Mouse (Mus musculus): Measurements from ENCODE around the gene Gm11037. TPM values are rescaled to one million over a fixed set of nuclear protein-coding genes. Genes with fewer than 3 reads are reported as not detected.

Gene Gm11037
- not detected in 2 replicates for polyA plus RNA-seq (2015; fragmentation: Nextera tagmentation; extraction: Ambion mirVana)

DNA sequence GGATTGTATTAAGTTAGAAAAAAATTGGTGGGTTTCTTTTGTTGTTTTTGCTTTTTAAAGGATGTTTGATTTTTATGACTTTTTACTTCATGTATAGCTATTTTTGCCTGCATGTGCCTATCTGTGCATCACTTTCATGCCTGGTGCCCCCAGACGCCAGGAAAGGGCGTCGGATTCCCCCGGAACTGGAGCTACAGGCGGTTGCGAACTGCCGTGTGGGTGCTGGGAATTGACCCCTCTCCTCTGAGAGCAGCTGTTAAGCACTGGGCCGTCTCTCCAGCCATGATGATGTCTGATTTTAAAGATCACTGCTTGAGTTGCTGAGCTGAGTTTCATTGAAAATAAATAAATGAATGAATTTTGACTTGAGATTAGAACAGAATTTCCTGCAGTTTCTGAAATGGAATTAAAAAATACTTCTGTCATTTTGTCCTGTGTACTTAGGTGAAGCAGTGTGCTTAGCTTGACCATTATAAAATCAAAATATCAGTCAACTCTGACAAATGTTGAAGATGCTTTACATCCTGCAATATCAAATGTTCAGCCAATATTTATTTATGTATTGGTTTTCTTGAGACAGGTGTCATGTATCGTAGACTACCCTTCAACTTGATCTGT is at the start of gene Gm11037:
TSS of gene Gm11037 (plus strand) at position 568 of the 618 bp plus-strand sequence.
- Histone ChIP-seq H3K9me3 (no peaks in the 10 kb centered on the region), H3K4me3 (no peak within 1 kb of the TSS), H3K9ac (no peak within 1 kb of the TSS), H3K4me2 (no peak within 1 kb of the TSS), H3K4me1 (peaks cover 21% of the 10 kb centered on the region), H3K27me3 (no peaks in the 10 kb centered on the region), H3K27ac (peak within 1 kb of the TSS; percentile 69), H3K36me3 (no peaks in the 10 kb centered on the region)
- 79% methylated on average over 9 of the region's 9 CpGs for WGBS
- no peak for ATAC-seq (ENCODE audit: borderline replicate concordance, extremely low read depth, low FRiP score, low TSS enrichment)

- no peaks in the 10 kb centered on the region for H3K9me3 ChIP-seq
- peaks cover 8% of the 10 kb centered on the region for H3K4me1 ChIP-seq
- H3K4me3 ChIP-seq = no peak overlapping the region
- no peaks in the 10 kb centered on the region for H3K36me3 ChIP-seq
- no peak for ATAC-seq (ENCODE audit: borderline replicate concordance, extremely low read depth, low FRiP score, low TSS enrichment)
- H3K4me2 ChIP-seq = no peak overlapping the region
- H3K27ac ChIP-seq = no peak overlapping the region
- H3K9ac ChIP-seq = no peak overlapping the region
- no peaks in the 10 kb centered on the region for H3K27me3 ChIP-seq
- WGBS = 78% methylated on average over 4 of the region's 4 CpGs
Measured at GRCm38 (mm10) chr2:131084206-131084605, 49.1 kb upstream of the Gm11037 start.

DNA sequence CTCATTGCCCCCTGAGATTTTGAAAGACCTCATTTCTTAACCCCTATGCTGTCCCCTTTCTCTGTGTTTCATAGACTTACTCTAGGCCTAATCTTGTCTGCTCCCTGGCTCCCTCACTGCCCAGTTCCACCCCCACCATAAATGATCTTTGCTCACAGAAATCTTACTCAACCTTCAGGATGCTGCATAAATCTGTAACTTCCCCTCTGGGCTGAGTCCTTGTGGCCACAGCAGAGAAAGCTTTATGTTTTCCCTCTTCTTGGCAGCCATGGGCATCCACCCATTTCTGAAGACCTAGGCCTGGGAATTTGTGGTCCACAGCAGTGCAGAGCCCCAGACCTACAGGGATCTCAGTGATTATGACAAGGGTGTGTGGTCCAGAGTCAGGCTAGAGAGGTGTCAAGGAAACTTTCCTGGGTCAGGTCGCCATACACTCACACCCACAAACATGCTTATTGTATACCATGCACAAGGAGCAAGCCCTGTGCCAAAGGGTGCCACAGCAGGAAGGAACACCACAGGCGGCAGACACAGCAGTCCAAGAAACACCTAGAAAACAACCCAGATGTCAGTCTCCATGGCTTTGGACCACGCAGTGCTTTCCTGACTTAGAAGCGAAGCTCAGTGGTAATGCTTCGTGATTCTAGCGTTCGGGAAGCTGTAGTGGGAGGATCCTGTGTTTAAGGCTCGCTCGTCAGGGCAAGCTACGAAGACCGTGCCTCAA is 46.5 kb upstream of the Gm11037 start, which contains the start of gene Siglec1:
TSS of gene Siglec1 (minus strand) at position 99 of the 724 bp plus-strand sequence.
- Histone ChIP-seq H3K9ac (no peak within 1 kb of the TSS), H3K9me3 (no peaks in the 10 kb centered on the region), H3K36me3 (no peaks in the 10 kb centered on the region), H3K4me1 (peaks cover 8% of the 10 kb centered on the region), H3K4me3 (no peak within 1 kb of the TSS), H3K4me2 (no peak within 1 kb of the TSS), H3K27me3 (no peaks in the 10 kb centered on the region), H3K27ac (no peak within 1 kb of the TSS)
- no peak for ATAC-seq (ENCODE audit: borderline replicate concordance, extremely low read depth, low FRiP score, low TSS enrichment)
- WGBS = 78% methylated on average over 11 of the region's 11 CpGs

- peaks cover 8% of the 10 kb centered on the region for H3K4me1 ChIP-seq
- no peak overlapping the region for H3K4me2 ChIP-seq
- 58% methylated on average over 4 of the region's 4 CpGs for WGBS
- H3K9ac ChIP-seq = no peak overlapping the region
- H3K4me3 ChIP-seq = no peak overlapping the region
- 0 out of 2 replicates have a peak overlapping the region, but pooled peaks have one; percentile 12 for H3K27ac ChIP-seq
- no peaks in the 10 kb centered on the region for H3K9me3 ChIP-seq
- no peaks in the 10 kb centered on the region for H3K27me3 ChIP-seq
- ATAC-seq (ENCODE audit: borderline replicate concordance, extremely low read depth, low FRiP score, low TSS enrichment) = no peak
- no peaks in the 10 kb centered on the region for H3K36me3 ChIP-seq
Measured at GRCm38 (mm10) chr2:131088581-131088980, 44.7 kb upstream of the Gm11037 start.

- H3K4me2 ChIP-seq = no peak overlapping the region
- H3K4me3 ChIP-seq = no peak overlapping the region
- WGBS = 77% methylated on average over 1 of the region's 1 CpGs
Measured at GRCm38 (mm10) chr2:131089634-131090033, 43.7 kb upstream of the Gm11037 start.

DNA sequence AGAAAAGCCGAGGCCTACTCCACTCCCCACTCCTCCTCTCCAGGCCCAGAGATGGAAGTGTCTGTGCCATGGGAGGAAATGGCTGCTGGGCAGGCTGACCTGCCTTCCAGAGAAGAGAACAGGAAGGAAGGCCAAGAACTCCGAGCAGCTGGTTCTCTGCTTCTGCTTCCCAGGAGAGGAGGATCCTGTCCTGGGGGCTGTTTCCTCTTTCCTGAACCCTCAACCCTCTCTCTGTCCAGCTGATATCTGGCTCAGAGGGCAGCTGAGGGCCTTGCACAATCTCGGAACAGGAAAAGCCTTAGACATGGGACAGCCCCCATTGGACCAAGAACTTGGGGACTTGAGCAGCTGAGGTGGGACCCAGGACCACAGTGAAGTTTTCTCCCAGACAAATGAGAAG is 42.4 kb upstream of the Gm11037 start:
- no peak overlapping the region for H3K4me2 ChIP-seq
- no peak overlapping the region for H3K9ac ChIP-seq
- no peak for ATAC-seq (ENCODE audit: borderline replicate concordance, extremely low read depth, low FRiP score, low TSS enrichment)
- H3K4me1 ChIP-seq = peaks cover 10% of the 10 kb centered on the region
- H3K27me3 ChIP-seq = no peaks in the 10 kb centered on the region
- no peak overlapping the region for H3K4me3 ChIP-seq
- H3K27ac ChIP-seq = no peak overlapping the region
- H3K9me3 ChIP-seq = no peaks in the 10 kb centered on the region
- WGBS = 40% methylated on average over 3 of the region's 3 CpGs
- H3K36me3 ChIP-seq = no peaks in the 10 kb centered on the region

More at GRCm38 (mm10) chr2:131089634-131090033, 43.7 kb upstream of the Gm11037 start:
- H3K9me3 ChIP-seq = no peaks in the 10 kb centered on the region
- ATAC-seq (ENCODE audit: borderline replicate concordance, extremely low read depth, low FRiP score, low TSS enrichment) = no peak
- no peaks in the 10 kb centered on the region for H3K27me3 ChIP-seq
- H3K27ac ChIP-seq = no peak overlapping the region
- H3K9ac ChIP-seq = no peak overlapping the region
- no peaks in the 10 kb centered on the region for H3K36me3 ChIP-seq
- H3K4me1 ChIP-seq = peaks cover 8% of the 10 kb centered on the region

GRCm38 (mm10) chr2:131093577-131093976 is 39.7 kb upstream of the Gm11037 start:
- Histone ChIP-seq H3K27me3 (no peaks in the 10 kb centered on the region), H3K4me1 (peaks cover 19% of the 10 kb centered on the region), H3K27ac (no peak overlapping the region), H3K4me2 (no peak overlapping the region), H3K4me3 (no peak overlapping the region), H3K9ac (no peak overlapping the region), H3K36me3 (no peaks in the 10 kb centered on the region), H3K9me3 (no peaks in the 10 kb centered on the region)
- ATAC-seq (ENCODE audit: borderline replicate concordance, extremely low read depth, low FRiP score, low TSS enrichment) = no peak
- WGBS = 84% methylated on average over 5 of the region's 5 CpGs

- H3K27me3 ChIP-seq = no peaks in the 10 kb centered on the region
- ATAC-seq (ENCODE audit: borderline replicate concordance, extremely low read depth, low FRiP score, low TSS enrichment) = no peak
- H3K36me3 ChIP-seq = no peaks in the 10 kb centered on the region
- no peak overlapping the region for H3K4me3 ChIP-seq
- WGBS = 0% methylated on average over 1 of the region's 1 CpGs
- no peak overlapping the region for H3K4me2 ChIP-seq
- no peak overlapping the region for H3K9ac ChIP-seq
- H3K27ac ChIP-seq = no peak overlapping the region
- peaks cover 12% of the 10 kb centered on the region for H3K4me1 ChIP-seq
- H3K9me3 ChIP-seq = no peaks in the 10 kb centered on the region
Measured at GRCm38 (mm10) chr2:131094823-131095222, 38.5 kb upstream of the Gm11037 start.

DNA sequence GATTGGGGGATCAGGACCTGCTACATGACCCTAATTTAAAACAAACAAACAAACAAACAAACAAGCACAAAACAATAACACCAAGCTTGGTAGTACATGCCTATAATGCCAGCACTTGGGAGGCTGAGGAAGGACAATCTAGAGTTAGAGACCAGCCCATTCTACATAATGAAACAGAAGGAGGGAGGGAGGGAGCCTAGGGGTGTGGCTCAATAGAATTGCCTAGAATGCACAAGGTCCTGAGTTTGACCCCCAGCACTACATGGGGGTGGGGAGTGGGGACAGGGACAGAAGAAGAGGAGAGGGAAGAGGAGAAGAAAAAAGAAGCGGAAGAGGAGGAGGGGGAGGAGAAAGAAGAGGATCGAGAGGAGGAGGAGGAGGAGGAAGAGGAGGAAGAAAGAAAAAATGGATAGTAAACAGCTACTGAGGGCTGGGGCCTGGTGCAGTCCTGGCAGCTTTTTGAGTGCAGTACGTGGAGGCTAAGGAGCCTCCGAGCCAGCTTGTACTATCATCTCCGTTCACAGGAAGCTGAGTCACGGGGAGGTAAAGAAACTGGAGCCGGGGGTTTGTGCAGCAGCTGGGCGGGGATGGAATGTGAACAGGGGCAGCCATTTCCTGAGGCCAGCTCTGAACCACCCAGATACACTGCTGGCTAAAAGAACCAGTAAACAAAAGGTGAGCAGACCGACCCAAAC is 37.0 kb upstream of the Gm11037 start:
- Histone ChIP-seq H3K9ac (no peak overlapping the region), H3K4me1 (peaks cover 12% of the 10 kb centered on the region), H3K27me3 (no peaks in the 10 kb centered on the region), H3K4me2 (peak overlapping the region; percentile 46), H3K27ac (peak overlapping the region; percentile 88), H3K36me3 (no peaks in the 10 kb centered on the region), H3K4me3 (0 out of 2 replicates have a peak overlapping the region, but pooled peaks have one; percentile 5), H3K9me3 (no peaks in the 10 kb centered on the region)
- peak; percentile 88 for ATAC-seq (ENCODE audit: borderline replicate concordance, extremely low read depth, low FRiP score, low TSS enrichment)
- 6% methylated on average over 9 of the region's 9 CpGs for WGBS

DNA sequence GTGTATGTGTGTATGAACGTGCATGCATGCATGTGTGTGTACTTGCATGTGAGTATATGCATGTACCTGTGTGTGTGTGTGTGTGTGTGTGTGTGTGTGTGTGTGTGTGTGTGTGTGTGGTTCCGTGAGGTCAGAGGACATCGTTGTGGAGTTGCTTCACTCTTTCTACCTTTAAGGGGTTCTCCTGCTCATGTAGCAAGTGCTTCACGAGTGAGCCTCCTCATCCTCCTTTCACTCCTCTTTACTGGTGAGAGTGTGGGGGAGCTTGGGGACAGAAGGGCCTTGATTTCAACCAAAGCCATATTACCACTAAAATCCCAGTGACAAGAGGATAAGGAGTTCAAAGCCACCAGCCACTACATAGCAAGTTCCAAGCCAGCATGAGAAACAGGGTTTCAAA is 36.2 kb upstream of the Gm11037 start:
- WGBS = 55% methylated on average over 3 of the region's 4 CpGs

DNA sequence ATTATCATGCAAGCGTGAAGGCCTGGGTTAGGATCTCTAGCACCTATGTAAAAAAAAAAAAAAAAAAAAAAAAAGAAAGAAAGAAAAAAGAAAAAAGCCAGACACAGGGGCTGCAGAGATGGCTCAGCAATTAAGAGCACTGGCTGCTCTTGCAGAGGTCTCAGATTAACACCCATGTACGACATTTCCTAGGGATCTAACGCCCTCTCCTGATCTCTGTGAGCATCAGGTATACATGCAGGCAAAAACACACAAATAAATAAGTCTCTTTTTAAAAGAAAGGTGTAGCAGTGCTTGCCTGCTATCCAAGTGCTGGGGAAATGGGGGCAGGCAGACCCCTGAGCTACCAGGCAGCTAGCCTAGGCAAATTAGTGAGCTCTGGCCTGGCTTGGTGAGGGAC is 31.8 kb upstream of the Gm11037 start:
- ATAC-seq (ENCODE audit: borderline replicate concordance, extremely low read depth, low FRiP score, low TSS enrichment) = no peak
- H3K4me2 ChIP-seq = no peak overlapping the region
- no peak overlapping the region for H3K9ac ChIP-seq

More for the DNA sequence above, 36.2 kb upstream of the Gm11037 start:
- H3K9me3 ChIP-seq = no peaks in the 10 kb centered on the region
- peaks cover 12% of the 10 kb centered on the region for H3K4me1 ChIP-seq
- H3K36me3 ChIP-seq = no peaks in the 10 kb centered on the region
- no peak overlapping the region for H3K9ac ChIP-seq
- H3K27me3 ChIP-seq = no peaks in the 10 kb centered on the region
- ATAC-seq (ENCODE audit: borderline replicate concordance, extremely low read depth, low FRiP score, low TSS enrichment) = no peak
- peak overlapping the region; percentile 46; the same call in 1 of the 2 replicates for H3K4me2 ChIP-seq
- H3K4me3 ChIP-seq = no peak overlapping the region
- H3K27ac ChIP-seq = peak overlapping the region; percentile 88; the same call in 1 of the 2 replicates

More for the DNA sequence above, 31.8 kb upstream of the Gm11037 start:
- H3K27ac ChIP-seq = no peak overlapping the region
- WGBS = 45% methylated on average over 3 of the region's 3 CpGs
- H3K4me3 ChIP-seq = no peak overlapping the region
- no peaks in the 10 kb centered on the region for H3K9me3 ChIP-seq
- 0 out of 2 replicates have a peak, but pooled peaks cover 5% of the 10 kb centered on the region for H3K4me1 ChIP-seq
- H3K27me3 ChIP-seq = no peaks in the 10 kb centered on the region
- H3K36me3 ChIP-seq = no peaks in the 10 kb centered on the region
